Comparison of ENCODE assay signal across 8 mouse cellular contexts in genomic region chr11:48824311-48824830, GRCm38 (mm10). TPM values are rescaled to one million over a fixed set of nuclear protein-coding genes. Genes with fewer than 3 reads are reported as not detected.
DNase-seq lines count a peak whose midpoint lies in the region; ATAC-seq and TF ChIP-seq lines count a peak whose summit lies in the region.

No protein-coding gene starts in this region.

- no peaks in the 10 kb centered on the region for H3K36me3 ChIP-seq in thymus, adult 2 months (ENCODE audit: control insufficient read depth, insufficient read depth, low read length)
- H3K36me3 ChIP-seq in liver, embryonic 13.5 days = peaks cover 3% of the 10 kb centered on the region; the same call in 1 of the 2 replicates

- H3K4me3 ChIP-seq in thymus, adult 2 months (ENCODE audit: control insufficient read depth, insufficient read depth, low read length) = no peak overlapping the region
- H3K4me3 ChIP-seq in liver, embryonic 13.5 days (replicated peaks) = peak overlapping the region; percentile 61

- peaks cover 25% of the 10 kb centered on the region for H3K27me3 ChIP-seq in thymus, adult 2 months (ENCODE audit: control insufficient read depth, insufficient read depth, low read length)
- peaks cover 27% of the 10 kb centered on the region for H3K27me3 ChIP-seq in liver, embryonic 13.5 days

- H3K9ac ChIP-seq in liver, embryonic 13.5 days = peak overlapping the region; percentile 59

- WGBS in thymus, adult 2 months = 22% methylated on average over 22 of the region's 22 CpGs
- WGBS in liver, embryonic 13.5 days (ENCODE audit: insufficient replicate concordance) = 7% methylated on average over 22 of the region's 22 CpGs

- no peak for TF ChIP-seq CTCF in thymus, adult 2 months (IDR thresholded peaks at IDR 0.05; ENCODE audit: borderline replicate concordance, control insufficient read depth, extremely low read depth, insufficient read depth, low read length, poor library complexity)

- H3K9me3 ChIP-seq in liver, embryonic 13.5 days (replicated peaks) = peaks cover 6% of the 10 kb centered on the region; the same call in 1 of the 2 replicates

- peak; percentile 40 for DNase-seq in embryo, embryonic 10.5 days (ENCODE audit: low spot score)
- DNase-seq in embryo, embryonic 11 days = no peak
- peak; percentile 11 for DNase-seq in thymus, adult 2 months
- no peak for DNase-seq in thymus, postnatal 0 days (ENCODE audit: low spot score)
- DNase-seq in liver, embryonic 13.5 days = no peak
- no peak for DNase-seq in ovary, postnatal 10 days (ENCODE audit: low spot score)
- no peak for DNase-seq in adrenal gland, postnatal 25 days
- DNase-seq in spleen, postnatal 4 days (ENCODE audit: low spot score in 2 of 2) = no peak

- no peak for TF ChIP-seq POLR2A in thymus, adult 2 months (IDR thresholded peaks at IDR 0.05; ENCODE audit: control insufficient read depth, extremely low read depth, insufficient read depth, low read length, poor library complexity)

- no peak for ATAC-seq in liver, embryonic 13.5 days (ENCODE audit: low read depth)

- peak overlapping the region; percentile 85 for H3K4me2 ChIP-seq in liver, embryonic 13.5 days

- peaks cover 10% of the 10 kb centered on the region for H3K4me1 ChIP-seq in thymus, adult 2 months (replicated peaks; ENCODE audit: control insufficient read depth, insufficient read depth, low read length)
- peaks cover 51% of the 10 kb centered on the region for H3K4me1 ChIP-seq in liver, embryonic 13.5 days (replicated peaks)

- H3K27ac ChIP-seq in thymus, adult 2 months (ENCODE audit: control insufficient read depth, insufficient read depth, low read length) = no peak overlapping the region
- H3K27ac ChIP-seq in liver, embryonic 13.5 days = no peak overlapping the region

RNA-seq across cellular contexts. Expression of gene Trim7, which starts 1.6 kb away (rescaled TPM):
- polyA plus RNA-seq in thymus, adult 2 months (2012; rRNA removed) = 11.6 and 13.0 TPM in 2 replicates
- 1.1 and 2.1 TPM in 2 replicates for polyA plus RNA-seq in thymus, postnatal 0 days (2015; fragmentation: Nextera tagmentation; extraction: Ambion mirVana)
- polyA plus RNA-seq in liver, embryonic 13.5 days (2015; fragmentation: Nextera tagmentation; extraction: Ambion mirVana) = 0.06 and 0.09 TPM in 2 replicates
- total RNA-seq in adrenal gland, postnatal 25 days (2021) = 16.9 and 17.6 TPM in 2 replicates

RNA-seq across cellular contexts. Expression of gene Gm12184, which starts 2.1 kb away (rescaled TPM):
- polyA plus RNA-seq in thymus, adult 2 months (2012; rRNA removed) = 8.1 and 20.2 TPM in 2 replicates
- 7.6 and 8.8 TPM in 2 replicates for polyA plus RNA-seq in thymus, postnatal 0 days (2015; fragmentation: Nextera tagmentation; extraction: Ambion mirVana)
- polyA plus RNA-seq in liver, embryonic 13.5 days (2015; fragmentation: Nextera tagmentation; extraction: Ambion mirVana) = 1.2 and 1.7 TPM in 2 replicates
- 2.3 and 3.6 TPM in 2 replicates for total RNA-seq in adrenal gland, postnatal 25 days (2021)

RNA-seq across cellular contexts. Expression of gene Trim41, which starts 7.2 kb away (rescaled TPM):
- polyA plus RNA-seq in thymus, adult 2 months (2012; rRNA removed) = 41.7 and 41.9 TPM in 2 replicates
- polyA plus RNA-seq in thymus, postnatal 0 days (2015; fragmentation: Nextera tagmentation; extraction: Ambion mirVana) = 3.5 and 5.5 TPM in 2 replicates
- polyA plus RNA-seq in liver, embryonic 13.5 days (2015; fragmentation: Nextera tagmentation; extraction: Ambion mirVana) = 1.7 and 2.4 TPM in 2 replicates
- total RNA-seq in adrenal gland, postnatal 25 days (2021) = 48.6 and 53.0 TPM in 2 replicates

RNA-seq across cellular contexts. Expression of gene Rack1, which starts 24.2 kb away (rescaled TPM):
- polyA plus RNA-seq in thymus, adult 2 months (2012; rRNA removed) = 3,906 and 3,990 TPM in 2 replicates
- 988 and 1,015 TPM in 2 replicates for polyA plus RNA-seq in thymus, postnatal 0 days (2015; fragmentation: Nextera tagmentation; extraction: Ambion mirVana)
- 688 and 710 TPM in 2 replicates for polyA plus RNA-seq in liver, embryonic 13.5 days (2015; fragmentation: Nextera tagmentation; extraction: Ambion mirVana)
- total RNA-seq in adrenal gland, postnatal 25 days (2021) = 598 and 671 TPM in 2 replicates

RNA-seq across cellular contexts. Expression of gene Irgm1, which starts 47.1 kb away (rescaled TPM):
- polyA plus RNA-seq in thymus, adult 2 months (2012; rRNA removed) = 17.7 and 20.0 TPM in 2 replicates
- polyA plus RNA-seq in thymus, postnatal 0 days (2015; fragmentation: Nextera tagmentation; extraction: Ambion mirVana) = 57.1 and 61.0 TPM in 2 replicates
- 17.0 and 19.8 TPM in 2 replicates for polyA plus RNA-seq in liver, embryonic 13.5 days (2015; fragmentation: Nextera tagmentation; extraction: Ambion mirVana)
- total RNA-seq in adrenal gland, postnatal 25 days (2021) = 18.7 and 22.6 TPM in 2 replicates

Comparison
In these comparisons a context has a peak if more than half of its experiments do, and no peak if none do; other contexts are left out.
1. DNase-seq: peak in embryo, embryonic 10.5 days (single experiment) and thymus, adult 2 months (single experiment); none in embryo, embryonic 11 days (single experiment), thymus, postnatal 0 days (single experiment), liver, embryonic 13.5 days (single experiment), ovary, postnatal 10 days (single experiment), adrenal gland, postnatal 25 days (single experiment) and spleen, postnatal 4 days (0 of 2).